Mouse (Mus musculus) thymus, postnatal 36 days (tissue): Measurements from ENCODE around the gene Fthl17d.
"Not testable (repeated sequence)": the region's sequence is repeated elsewhere in the genome, so short reads cannot be mapped to it uniquely, and the experiment has no call there.

ENCODE experiments used
- DNase-seq, 2 experiments: peaks; one replicate each; pipeline ENCODE4 v3.0.0; 2022; ENCODE audit warnings: mixed read lengths in 2 of 2

The Fthl17d gene

GRCm38 (mm10) chrX:8986655-8987054 lies at the start of gene Fthl17d:
Gene Fthl17d, minus strand, starts transcription at chrX:8986755.
- not testable (repeated sequence) for DNase-seq

- DNase-seq: not testable (repeated sequence)
These were observed 46.6 kb upstream of the Fthl17d start, which contains the start of gene Fthl17e for GRCm38 (mm10) chrX:9033193-9033592. Gene Fthl17e, plus strand, starts transcription at chrX:9033493.

GRCm38 (mm10) chrX:9019481-9019880 lies 32.9 kb upstream of the Fthl17d start:
- no peak for DNase-seq

- no peak for DNase-seq
These were observed 29.5 kb upstream of the Fthl17d start for GRCm38 (mm10) chrX:9016079-9016478.

GRCm38 (mm10) chrX:8976459-8976858 lies 10.1 kb downstream of the Fthl17d start, which contains the start of gene Fthl17c:
Gene Fthl17c, minus strand, starts transcription at chrX:8976559.
- not testable (repeated sequence) for DNase-seq

- DNase-seq: not testable (repeated sequence)
These were observed 21.9 kb downstream of the Fthl17d start for GRCm38 (mm10) chrX:8964618-8965017.

GRCm38 (mm10) chrX:8962875-8963274 lies 23.7 kb downstream of the Fthl17d start, which contains the start of gene Fthl17b:
Gene Fthl17b, minus strand, starts transcription at chrX:8962975.
- not testable (repeated sequence) for DNase-seq

GRCm38 (mm10) chrX:8948130-8948805 lies 38.3 kb downstream of the Fthl17d start:
- DNase-seq: peak; percentile 61 to 64

- DNase-seq: no peak
These were observed 42.5 kb downstream of the Fthl17d start for GRCm38 (mm10) chrX:8944041-8944440.
